Mouse (Mus musculus): ENCODE data around the gene Btbd9. TPM values are rescaled to one million over a fixed set of nuclear protein-coding genes. Genes with fewer than 3 reads are reported as not detected.

Gene Btbd9
- total and polyA plus RNA-seq, 2 experiments from 2014 or later = 85.5 to 138 TPM

GRCm38 (mm10) chr17:30187154-30187553 is 389.1 kb downstream of the Btbd9 start:
- WGBS = 88% methylated on average over 6 of the region's 6 CpGs
- H3K4me1 ChIP-seq (ENCODE audit: insufficient read depth, low read length) = peaks cover 12% of the 10 kb centered on the region
- no peak for TF ChIP-seq CTCF (IDR thresholded peaks at IDR 0.05)
- H3K4me2 ChIP-seq (ENCODE audit: low read depth, low read length, poor library complexity, severe bottlenecking) = no peak overlapping the region
- no peaks in the 10 kb centered on the region for H3K9me3 ChIP-seq (ENCODE audit: low read length)
- H3K27me3 ChIP-seq (ENCODE audit: insufficient read depth, low read length) = no peaks in the 10 kb centered on the region
- peak overlapping the region; percentile 65; the same call in 1 of the 2 replicates for H3K27ac ChIP-seq (ENCODE audit: low read depth, low read length)
- no peaks in the 10 kb centered on the region for H3K36me3 ChIP-seq (ENCODE audit: insufficient read depth, low read length)
- DNase-seq (ENCODE audit: low spot score) (no peak), ATAC-seq (ENCODE audit: low FRiP score) (no peak)
- H3K9ac ChIP-seq (replicated peaks; ENCODE audit: low read length, poor library complexity, severe bottlenecking) = no peak overlapping the region
- no peak overlapping the region for H3K4me3 ChIP-seq (ENCODE audit: low read depth, low read length)

GRCm38 (mm10) chr17:30183561-30183960 is 392.7 kb downstream of the Btbd9 start:
- H3K9me3 ChIP-seq (ENCODE audit: low read length) = no peaks in the 10 kb centered on the region
- WGBS = 73% methylated on average over 6 of the region's 6 CpGs
- no peak for DNase-seq (ENCODE audit: low spot score)
- H3K9ac ChIP-seq (replicated peaks; ENCODE audit: low read length, poor library complexity, severe bottlenecking) = no peak overlapping the region
- no peak for TF ChIP-seq CTCF (IDR thresholded peaks at IDR 0.05)
- H3K27me3 ChIP-seq (ENCODE audit: insufficient read depth, low read length) = no peaks in the 10 kb centered on the region
- no peaks in the 10 kb centered on the region for H3K36me3 ChIP-seq (ENCODE audit: insufficient read depth, low read length)
- H3K4me3 ChIP-seq (ENCODE audit: low read depth, low read length) = no peak overlapping the region
- no peak overlapping the region for H3K27ac ChIP-seq (ENCODE audit: low read depth, low read length)
- H3K4me1 ChIP-seq (ENCODE audit: insufficient read depth, low read length) = peaks cover 8% of the 10 kb centered on the region
- ATAC-seq (ENCODE audit: low FRiP score) = no peak
- H3K4me2 ChIP-seq (ENCODE audit: low read depth, low read length, poor library complexity, severe bottlenecking) = no peak overlapping the region

GRCm38 (mm10) chr17:30182063-30182462 is 394.2 kb downstream of the Btbd9 start:
- TF ChIP-seq CTCF (IDR thresholded peaks at IDR 0.05) = no peak

GRCm38 (mm10) chr17:30181554-30181953 is 394.7 kb downstream of the Btbd9 start:
- no peak for TF ChIP-seq CTCF (IDR thresholded peaks at IDR 0.05)
- Histone ChIP-seq H3K4me3 (ENCODE audit: low read depth, low read length) (no peak overlapping the region), H3K9ac (replicated peaks; ENCODE audit: low read length, poor library complexity, severe bottlenecking) (no peak overlapping the region), H3K4me1 (ENCODE audit: insufficient read depth, low read length) (no peaks in the 10 kb centered on the region), H3K36me3 (ENCODE audit: insufficient read depth, low read length) (no peaks in the 10 kb centered on the region; the same call in 1 of the 2 replicates), H3K27me3 (ENCODE audit: insufficient read depth, low read length) (no peaks in the 10 kb centered on the region), H3K4me2 (ENCODE audit: low read depth, low read length, poor library complexity, severe bottlenecking) (no peak overlapping the region), H3K9me3 (ENCODE audit: low read length) (no peaks in the 10 kb centered on the region), H3K27ac (ENCODE audit: low read depth, low read length) (no peak overlapping the region)
- no peak for ATAC-seq (ENCODE audit: low FRiP score)
- DNase-seq (ENCODE audit: low spot score) = no peak
- WGBS = 78% methylated on average over 4 of the region's 4 CpGs

More at GRCm38 (mm10) chr17:30182063-30182462, 394.2 kb downstream of the Btbd9 start:
- no peak overlapping the region for H3K9ac ChIP-seq (replicated peaks; ENCODE audit: low read length, poor library complexity, severe bottlenecking)
- no peak overlapping the region for H3K4me2 ChIP-seq (ENCODE audit: low read depth, low read length, poor library complexity, severe bottlenecking)
- no peak overlapping the region for H3K27ac ChIP-seq (ENCODE audit: low read depth, low read length)
- ATAC-seq (ENCODE audit: low FRiP score) (no peak), DNase-seq (ENCODE audit: low spot score) (no peak)
- no peak overlapping the region for H3K4me3 ChIP-seq (ENCODE audit: low read depth, low read length)
- H3K4me1 ChIP-seq (ENCODE audit: insufficient read depth, low read length) = no peaks in the 10 kb centered on the region; the same call in 1 of the 2 replicates
- no peaks in the 10 kb centered on the region for H3K27me3 ChIP-seq (ENCODE audit: insufficient read depth, low read length)
- WGBS = 87% methylated on average over 2 of the region's 2 CpGs
- H3K36me3 ChIP-seq (ENCODE audit: insufficient read depth, low read length) = no peaks in the 10 kb centered on the region; the same call in 1 of the 2 replicates
- no peaks in the 10 kb centered on the region for H3K9me3 ChIP-seq (ENCODE audit: low read length)

GRCm38 (mm10) chr17:30180197-30180596 is 396.1 kb downstream of the Btbd9 start:
- Histone ChIP-seq H3K4me1 (ENCODE audit: insufficient read depth, low read length) (no peaks in the 10 kb centered on the region), H3K9ac (replicated peaks; ENCODE audit: low read length, poor library complexity, severe bottlenecking) (no peak overlapping the region), H3K36me3 (ENCODE audit: insufficient read depth, low read length) (no peaks in the 10 kb centered on the region; the same call in 1 of the 2 replicates), H3K4me3 (ENCODE audit: low read depth, low read length) (no peak overlapping the region), H3K27ac (ENCODE audit: low read depth, low read length) (no peak overlapping the region), H3K27me3 (ENCODE audit: insufficient read depth, low read length) (no peaks in the 10 kb centered on the region), H3K4me2 (ENCODE audit: low read depth, low read length, poor library complexity, severe bottlenecking) (no peak overlapping the region), H3K9me3 (ENCODE audit: low read length) (no peaks in the 10 kb centered on the region)
- 81% methylated on average over 6 of the region's 6 CpGs for WGBS
- DNase-seq (ENCODE audit: low spot score) = no peak
- TF ChIP-seq CTCF (IDR thresholded peaks at IDR 0.05) = no peak
- ATAC-seq (ENCODE audit: low FRiP score) = no peak

GRCm38 (mm10) chr17:30178402-30178801 is 397.9 kb downstream of the Btbd9 start:
- Histone ChIP-seq H3K36me3 (ENCODE audit: insufficient read depth, low read length) (no peaks in the 10 kb centered on the region; the same call in 1 of the 2 replicates), H3K4me2 (ENCODE audit: low read depth, low read length, poor library complexity, severe bottlenecking) (no peak overlapping the region), H3K4me3 (ENCODE audit: low read depth, low read length) (no peak overlapping the region), H3K27ac (ENCODE audit: low read depth, low read length) (no peak overlapping the region), H3K9ac (replicated peaks; ENCODE audit: low read length, poor library complexity, severe bottlenecking) (no peak overlapping the region), H3K9me3 (ENCODE audit: low read length) (no peaks in the 10 kb centered on the region), H3K4me1 (ENCODE audit: insufficient read depth, low read length) (no peaks in the 10 kb centered on the region), H3K27me3 (ENCODE audit: insufficient read depth, low read length) (no peaks in the 10 kb centered on the region)
- DNase-seq (ENCODE audit: low spot score) (peak; percentile 41), ATAC-seq (ENCODE audit: low FRiP score) (no peak)
- no peak for TF ChIP-seq CTCF (IDR thresholded peaks at IDR 0.05)
- 84% methylated on average over 1 of the region's 1 CpGs for WGBS

Data from midbrain, postnatal 0 days (tissue).